Mouse (Mus musculus): ENCODE data around the gene Olfr796. TPM values are rescaled to one million over a fixed set of nuclear protein-coding genes. Genes with fewer than 3 reads are reported as not detected.

Olfr796 gene
- polyA plus RNA-seq, 1 experiment from 2014 or later = not detected

Small RNA genes lying within 50 kb of the gene (microRNA-seq; reads per million reads assigned to microRNA genes)
- not detected for gene Gm23252

Other genes with a start within 250 kb of the Olfr796 start
- gene Olfr784, start 228.5 kb downstream of the Olfr796 start, polyA plus RNA-seq (2015; fragmentation: Nextera tagmentation; extraction: Ambion mirVana) = 0.05 and 0.06 TPM in 2 replicates
- not detected in 2 replicates for gene Olfr785, start 207.1 kb downstream of the Olfr796 start, polyA plus RNA-seq (2015; fragmentation: Nextera tagmentation; extraction: Ambion mirVana)
- gene Olfr786, start 185.3 kb downstream of the Olfr796 start, polyA plus RNA-seq (2015; fragmentation: Nextera tagmentation; extraction: Ambion mirVana) = not detected in 2 replicates
- not detected in 2 replicates for gene Olfr787, start 150.7 kb downstream of the Olfr796 start, polyA plus RNA-seq (2015; fragmentation: Nextera tagmentation; extraction: Ambion mirVana)
- gene Olfr788, start 141.6 kb downstream of the Olfr796 start, polyA plus RNA-seq (2015; fragmentation: Nextera tagmentation; extraction: Ambion mirVana) = not detected in 2 replicates
- not detected in 2 replicates for gene Olfr789, start 127.8 kb downstream of the Olfr796 start, polyA plus RNA-seq (2015; fragmentation: Nextera tagmentation; extraction: Ambion mirVana)
- gene Olfr790, start 114.1 kb downstream of the Olfr796 start, polyA plus RNA-seq (2015; fragmentation: Nextera tagmentation; extraction: Ambion mirVana) = not detected in 2 replicates
- not detected in 2 replicates for gene Olfr791, start 90.8 kb downstream of the Olfr796 start, polyA plus RNA-seq (2015; fragmentation: Nextera tagmentation; extraction: Ambion mirVana)
- not detected in 2 replicates for gene Olfr792, start 73.4 kb downstream of the Olfr796 start, polyA plus RNA-seq (2015; fragmentation: Nextera tagmentation; extraction: Ambion mirVana)
- gene Olfr794, start 44.9 kb downstream of the Olfr796 start, polyA plus RNA-seq (2015; fragmentation: Nextera tagmentation; extraction: Ambion mirVana) = not detected in 2 replicates
- not detected in 2 replicates for gene Olfr798, start 15.4 kb upstream of the Olfr796 start, polyA plus RNA-seq (2015; fragmentation: Nextera tagmentation; extraction: Ambion mirVana)
- gene Olfr799, start 24.9 kb upstream of the Olfr796 start, polyA plus RNA-seq (2015; fragmentation: Nextera tagmentation; extraction: Ambion mirVana) = not detected in 2 replicates
- gene Olfr800, start 45.1 kb upstream of the Olfr796 start, polyA plus RNA-seq (2015; fragmentation: Nextera tagmentation; extraction: Ambion mirVana) = not detected in 2 replicates
- gene Olfr801, start 61.3 kb upstream of the Olfr796 start, polyA plus RNA-seq (2015; fragmentation: Nextera tagmentation; extraction: Ambion mirVana) = not detected in 2 replicates
- gene Olfr802, start 75.6 kb upstream of the Olfr796 start, polyA plus RNA-seq (2015; fragmentation: Nextera tagmentation; extraction: Ambion mirVana) = 0.03 TPM in 1 of 2 replicates, not detected in the other
- not detected in 2 replicates for gene Olfr803, start 81.7 kb upstream of the Olfr796 start, polyA plus RNA-seq (2015; fragmentation: Nextera tagmentation; extraction: Ambion mirVana)
- not detected in 2 replicates for gene Olfr804, start 90.6 kb upstream of the Olfr796 start, polyA plus RNA-seq (2015; fragmentation: Nextera tagmentation; extraction: Ambion mirVana)
- gene Olfr805, start 116.8 kb upstream of the Olfr796 start, polyA plus RNA-seq (2015; fragmentation: Nextera tagmentation; extraction: Ambion mirVana) = not detected in 2 replicates
- gene Olfr806, start 129.4 kb upstream of the Olfr796 start, polyA plus RNA-seq (2015; fragmentation: Nextera tagmentation; extraction: Ambion mirVana) = not detected in 2 replicates
- not detected in 2 replicates for gene Olfr807, start 145.2 kb upstream of the Olfr796 start, polyA plus RNA-seq (2015; fragmentation: Nextera tagmentation; extraction: Ambion mirVana)
- gene Olfr808, start 152.9 kb upstream of the Olfr796 start, polyA plus RNA-seq (2015; fragmentation: Nextera tagmentation; extraction: Ambion mirVana) = not detected in 2 replicates
- gene Olfr809, start 162.1 kb upstream of the Olfr796 start, polyA plus RNA-seq (2015; fragmentation: Nextera tagmentation; extraction: Ambion mirVana) = not detected in 2 replicates
- gene Olfr810, start 182.3 kb upstream of the Olfr796 start, polyA plus RNA-seq (2015; fragmentation: Nextera tagmentation; extraction: Ambion mirVana) = not detected in 2 replicates
- not detected in 2 replicates for gene Olfr811, start 191.8 kb upstream of the Olfr796 start, polyA plus RNA-seq (2015; fragmentation: Nextera tagmentation; extraction: Ambion mirVana)
- not detected in 2 replicates for gene Olfr812, start 233.5 kb upstream of the Olfr796 start, polyA plus RNA-seq (2015; fragmentation: Nextera tagmentation; extraction: Ambion mirVana)
- gene Olfr813, start 242.8 kb upstream of the Olfr796 start, polyA plus RNA-seq (2015; fragmentation: Nextera tagmentation; extraction: Ambion mirVana) = not detected in 2 replicates

All from kidney, embryonic 16.5 days (tissue).